Mouse (Mus musculus) heart, embryonic 13.5 days (tissue): Measurements from ENCODE around the gene Mief2. TPM values are rescaled to one million over a fixed set of nuclear protein-coding genes. Genes with fewer than 3 reads are reported as not detected.

Experiments used
- ATAC-seq: fragments of 200-750 bp; cut with Nextera tagmentation; 2 replicates; pipeline ENCODE4 v1.8.0; 2017; ENCODE audit warnings: moderate TSS enrichment; ENCODE audit not compliant: insufficient number of reproducible peaks, low FRiP score, low TSS enrichment; ENCODE audit errors: extremely low read depth
- H3K27ac ChIP-seq: fragments of 300-500 bp; sonication (generic); replicated peaks from 2 replicates; pipeline ENCODE4 v1.5.1; 2015; ENCODE audit warnings: moderate library complexity, mild to moderate bottlenecking, inconsistent platforms
- H3K27me3 ChIP-seq: fragments of 300-500 bp; sonication (generic); replicated peaks from 2 replicates; pipeline ENCODE4 v1.6.1; 2015; ENCODE audit warnings: mild to moderate bottlenecking, inconsistent platforms
- H3K36me3 ChIP-seq: fragments of 300-500 bp; sonication (generic); 2 replicates; pipeline ENCODE4 v1.6.1; 2015; ENCODE audit warnings: mild to moderate bottlenecking, inconsistent platforms
- H3K4me1 ChIP-seq: fragments of 300-500 bp; sonication (generic); 2 replicates; pipeline ENCODE4 v1.6.1; 2015; ENCODE audit warnings: inconsistent platforms
- H3K4me2 ChIP-seq: fragments of 300-500 bp; sonication (generic); 2 replicates; pipeline ENCODE4 v1.6.1; 2015; ENCODE audit warnings: inconsistent platforms, mild to moderate bottlenecking, moderate library complexity
- H3K4me3 ChIP-seq: fragments of 300-500 bp; sonication (generic); 2 replicates; pipeline ENCODE4 v1.5.1; 2015; ENCODE audit warnings: moderate library complexity, mild to moderate bottlenecking, inconsistent platforms
- H3K9ac ChIP-seq: fragments of 300-500 bp; sonication (generic); 2 replicates; pipeline ENCODE4 v1.6.1; 2015; ENCODE audit warnings: inconsistent platforms, mild to moderate bottlenecking, moderate library complexity
- H3K9me3 ChIP-seq: fragments of 300-500 bp; sonication (generic); 2 replicates; pipeline ENCODE4 v1.6.1; 2016; ENCODE audit warnings: inconsistent platforms
- WGBS: fragments of 180-500 bp; shearing (Covaris S2); methylation state at CpG from one replicate; pipeline ENCODE4 v1.1.7; 2015; ENCODE audit warnings: mixed read lengths; 5-methylcytosine and 5-hydroxymethylcytosine counted together
- polyA plus RNA-seq: library from polyadenylated mRNA; unstranded; fragments of >200 nt; fragmentation: Nextera tagmentation; extraction: Ambion mirVana; gene quantifications from 2 replicates; pipeline ENCODE4 v1.2.1, GENCODE M21; 2015

Mief2 gene
- polyA plus RNA-seq, 1 experiment from 2014 or later, result 17.7 TPM

GRCm38 (mm10) chr11:60761681-60762080, 33.5 kb downstream of the Mief2 start:
- H3K27ac ChIP-seq, result no peak overlapping the region
- no peak overlapping the region for H3K9ac ChIP-seq
- peaks cover 72% of the 10 kb centered on the region for H3K36me3 ChIP-seq
- ATAC-seq, result no peak
- no peaks in the 10 kb centered on the region for H3K27me3 ChIP-seq
- H3K4me2 ChIP-seq, result no peak overlapping the region
- H3K4me3 ChIP-seq, result no peak overlapping the region
- 73% methylated on average over 3 of the region's 3 CpGs for WGBS
- H3K4me1 ChIP-seq, result no peaks in the 10 kb centered on the region
- no peaks in the 10 kb centered on the region for H3K9me3 ChIP-seq

- Histone ChIP-seq H3K4me3 (no peak overlapping the region), H3K27me3 (no peaks in the 10 kb centered on the region), H3K4me2 (no peak overlapping the region), H3K9ac (no peak overlapping the region), H3K9me3 (no peaks in the 10 kb centered on the region), H3K27ac (no peak overlapping the region), H3K4me1 (peaks cover 2% of the 10 kb centered on the region; the same call in 1 of the 2 replicates), H3K36me3 (peaks cover 26% of the 10 kb centered on the region)
- 61% methylated on average over 4 of the region's 4 CpGs for WGBS
- no peak for ATAC-seq
Measured at GRCm38 (mm10) chr11:60766969-60767368, 38.8 kb downstream of the Mief2 start.

GRCm38 (mm10) chr11:60769322-60769721, 41.1 kb downstream of the Mief2 start:
- H3K4me3 ChIP-seq, result no peak overlapping the region
- H3K36me3 ChIP-seq, result peaks cover 9% of the 10 kb centered on the region
- no peak overlapping the region for H3K27ac ChIP-seq
- H3K27me3 ChIP-seq, result no peaks in the 10 kb centered on the region
- H3K4me1 ChIP-seq, result peaks cover 8% of the 10 kb centered on the region
- H3K9me3 ChIP-seq, result no peaks in the 10 kb centered on the region
- H3K4me2 ChIP-seq, result no peak overlapping the region
- no peak overlapping the region for H3K9ac ChIP-seq
- ATAC-seq, result no peak
- 73% methylated on average over 2 of the region's 2 CpGs for WGBS

GRCm38 (mm10) chr11:60770776-60771175, 42.6 kb downstream of the Mief2 start:
- 0 out of 2 replicates have a peak, but pooled peaks cover 2% of the 10 kb centered on the region for H3K36me3 ChIP-seq
- WGBS, result 85% methylated on average over 3 of the region's 3 CpGs
- no peak overlapping the region for H3K4me3 ChIP-seq
- no peak overlapping the region for H3K4me2 ChIP-seq
- H3K27ac ChIP-seq, result no peak overlapping the region
- H3K9ac ChIP-seq, result no peak overlapping the region
- no peaks in the 10 kb centered on the region for H3K27me3 ChIP-seq
- H3K9me3 ChIP-seq, result no peaks in the 10 kb centered on the region
- no peak for ATAC-seq
- peaks cover 21% of the 10 kb centered on the region for H3K4me1 ChIP-seq

- H3K27me3 ChIP-seq, result no peaks in the 10 kb centered on the region
- no peaks in the 10 kb centered on the region for H3K9me3 ChIP-seq
- H3K27ac ChIP-seq, result no peak overlapping the region
- no peak overlapping the region for H3K4me3 ChIP-seq
- no peak overlapping the region for H3K9ac ChIP-seq
- no peak for ATAC-seq
- H3K4me1 ChIP-seq, result peaks cover 27% of the 10 kb centered on the region
- 81% methylated on average over 4 of the region's 4 CpGs for WGBS
- H3K4me2 ChIP-seq, result no peak overlapping the region
- 0 out of 2 replicates have a peak, but pooled peaks cover 2% of the 10 kb centered on the region for H3K36me3 ChIP-seq
Measured at GRCm38 (mm10) chr11:60772161-60772560, 44.0 kb downstream of the Mief2 start.

- Histone ChIP-seq H3K9me3 (no peaks in the 10 kb centered on the region), H3K36me3 (peaks cover 11% of the 10 kb centered on the region), H3K4me1 (peaks cover 41% of the 10 kb centered on the region), H3K4me3 (no peak overlapping the region), H3K27ac (no peak overlapping the region), H3K9ac (0 out of 2 replicates have a peak overlapping the region, but pooled peaks have one; percentile 33), H3K27me3 (no peaks in the 10 kb centered on the region), H3K4me2 (no peak overlapping the region)
- no peak for ATAC-seq
- 79% methylated on average over 3 of the region's 3 CpGs for WGBS
Measured at GRCm38 (mm10) chr11:60774158-60774689, 46.0 kb downstream of the Mief2 start.

GRCm38 (mm10) chr11:60774841-60775240, 46.6 kb downstream of the Mief2 start:
- no peak for ATAC-seq
- Histone ChIP-seq H3K9me3 (no peaks in the 10 kb centered on the region), H3K4me1 (peaks cover 45% of the 10 kb centered on the region), H3K4me2 (peak overlapping the region; percentile 93), H3K36me3 (peaks cover 16% of the 10 kb centered on the region), H3K27me3 (no peaks in the 10 kb centered on the region), H3K27ac (0 out of 2 replicates have a peak overlapping the region, but pooled peaks have one; percentile 15), H3K4me3 (peak overlapping the region; percentile 81), H3K9ac (peak overlapping the region; percentile 88; the same call in 1 of the 2 replicates)
- WGBS, result 53% methylated on average over 1 of the region's 1 CpGs

- Histone ChIP-seq H3K4me1 (peaks cover 52% of the 10 kb centered on the region), H3K9me3 (no peaks in the 10 kb centered on the region), H3K27me3 (no peaks in the 10 kb centered on the region), H3K4me2 (peak overlapping the region; percentile 93), H3K4me3 (peak overlapping the region; percentile 81), H3K9ac (peak overlapping the region; percentile 88), H3K27ac (peak overlapping the region; percentile 91; the same call in 1 of the 2 replicates), H3K36me3 (peaks cover 22% of the 10 kb centered on the region)
- WGBS, result 43% methylated on average over 6 of the region's 6 CpGs
- ATAC-seq, result no peak
Measured at GRCm38 (mm10) chr11:60775578-60775977, 47.4 kb downstream of the Mief2 start.

- Histone ChIP-seq H3K36me3 (peaks cover 26% of the 10 kb centered on the region), H3K4me1 (peaks cover 59% of the 10 kb centered on the region), H3K4me3 (peak overlapping the region; percentile 81), H3K9me3 (no peaks in the 10 kb centered on the region), H3K27ac (peak overlapping the region; percentile 91), H3K4me2 (peak overlapping the region; percentile 93), H3K9ac (peak overlapping the region; percentile 88), H3K27me3 (no peaks in the 10 kb centered on the region)
- ATAC-seq, result no peak
- 4% methylated on average over 17 of the region's 17 CpGs for WGBS
Measured at GRCm38 (mm10) chr11:60776107-60776828, 48.1 kb downstream of the Mief2 start.

- peaks cover 67% of the 10 kb centered on the region for H3K4me1 ChIP-seq
- H3K4me2 ChIP-seq, result peak within 1 kb of the TSS; percentile 93
- peak within 1 kb of the TSS; percentile 88 for H3K9ac ChIP-seq
- peak; percentile 91 for ATAC-seq
- peak within 1 kb of the TSS; percentile 91 for H3K27ac ChIP-seq
- no peaks in the 10 kb centered on the region for H3K27me3 ChIP-seq
- whole genome bisulfite sequencing, result under 1% methylated on average over 62 of the region's 62 CpGs
- no peaks in the 10 kb centered on the region for H3K9me3 ChIP-seq
- peaks cover 30% of the 10 kb centered on the region for H3K36me3 ChIP-seq
- H3K4me3 ChIP-seq, result peak within 1 kb of the TSS; percentile 81
Measured at GRCm38 (mm10) chr11:60776829-60777740, 48.9 kb downstream of the Mief2 start, which contains the start of the genes Top3a and Smcr8. Top3a (minus strand) TSS chr11:60777365. Smcr8 (plus strand) TSS chr11:60777524.
